18 mouse cellular contexts compared by ENCODE assay signal in genomic region chr10:38116516-38116915, GRCm38 (mm10).
DNase-seq lines count a peak whose midpoint lies in the region; TF ChIP-seq lines count a peak whose summit lies in the region.
"Had no signal": no experiment of that assay in that cellular context is flagged by ENCODE, and none has a peak within 500 bp of the region (broad histone marks: within the 10 kb centered on the region; RNA-seq: fewer than 3 reads in every experiment).

No protein-coding gene starts in this region.

- intact Hi-C loops in gastrocnemius, adult 2 months (cut with DNase I), result no loop called here
- intact Hi-C loops in gastrocnemius, postnatal 36 days (cut with DNase I), result no loop called here
- intact Hi-C loops in heart, postnatal 25 days (cut with DNase I), result no loop called here

- H3K27ac ChIP-seq in gastrocnemius, adult 2 months, result peak overlapping the region; percentile 53
- H3K27ac ChIP-seq: forebrain, embryonic 15.5 days; heart, adult 2 months; heart, embryonic 15.5 days; hindbrain, embryonic 15.5 days had no signal

- no peak for DNase-seq in gastrocnemius, adult 2 months
- DNase-seq in gastrocnemius, postnatal 36 days, result no peak
- DNase-seq in heart, adult 9 months (ENCODE audit: low spot score in 2 of 2), result peak; percentile 37 to 41
- no peak for DNase-seq in heart, postnatal 25 days (ENCODE audit: low spot score)
- DNase-seq in lung, postnatal 25 days (ENCODE audit: low spot score), result peak; percentile 3
- DNase-seq in lung, adult 2 months, result no peak
- DNase-seq in skeletal muscle tissue, adult 2 months (ENCODE audit: low read depth, low spot score), result peak; percentile 58
- DNase-seq: adrenal gland, adult 2 months; adrenal gland, postnatal 25 days; cerebellum, adult 18-20 months; cerebellum, adult 9-11 months; cerebellum, postnatal 36 days; gastrocnemius, postnatal 14 days; heart, adult 2 months; heart, postnatal 36 days had no signal

- H3K4me1 ChIP-seq in lung, adult 2 months (ENCODE audit: control insufficient read depth, insufficient read depth, low read length), result no peaks in the 10 kb centered on the region
- H3K4me1 ChIP-seq: forebrain, embryonic 15.5 days; heart, embryonic 15.5 days; hindbrain, embryonic 15.5 days had no signal

- no peak overlapping the region for H3K4me3 ChIP-seq in gastrocnemius, adult 2 months
- no peak overlapping the region for H3K4me3 ChIP-seq in lung, adult 2 months (replicated peaks; ENCODE audit: extremely low read depth, low read depth, low read length)
- H3K4me3 ChIP-seq: forebrain, embryonic 15.5 days; heart, adult 2 months; heart, embryonic 15.5 days; hindbrain, embryonic 15.5 days had no signal

- TF ChIP-seq POLR2A in lung, adult 2 months (IDR thresholded peaks at IDR 0.05; ENCODE audit: borderline replicate concordance, extremely low read depth, low read depth, low read length), result no peak

- no peak for TF ChIP-seq CTCF in gastrocnemius, adult 2 months (IDR thresholded peaks at IDR 0.05)
- no peak for TF ChIP-seq CTCF in lung, adult 2 months (IDR thresholded peaks at IDR 0.05; ENCODE audit: insufficient read depth, low read length)

- WGBS in lung, adult 2 months, result 62% methylated on average over 1 of the region's 1 CpGs

Comparison
In these comparisons a context has a peak if more than half of its experiments do, and no peak if none do; other contexts are left out.
1. DNase-seq: peak in heart, adult 9 months (2 of 2), lung, postnatal 25 days (single experiment) and skeletal muscle tissue, adult 2 months (single experiment); none in gastrocnemius, adult 2 months (single experiment), gastrocnemius, postnatal 36 days (0 of 2), heart, postnatal 25 days (single experiment) and lung, adult 2 months (single experiment).